8 mouse cellular contexts compared by ENCODE assay signal in genomic region chr1:37539968-37540809, GRCm38 (mm10). TPM values are rescaled to one million over a fixed set of nuclear protein-coding genes. Genes with fewer than 3 reads are reported as not detected.
DNase-seq lines count a peak whose midpoint lies in the region; ATAC-seq and TF ChIP-seq lines count a peak whose summit lies in the region.

No protein-coding gene starts in this region.

- H3K27me3 ChIP-seq in kidney, embryonic 15.5 days, result peaks cover 18% of the 10 kb centered on the region
- H3K27me3 ChIP-seq in ES-Bruce4 (ENCODE audit: control insufficient read depth, insufficient read depth, low read length, poor library complexity, severe bottlenecking), result no peaks in the 10 kb centered on the region; the same call in 1 of the 2 replicates
- H3K27me3 ChIP-seq in hindbrain, embryonic 13.5 days, result peaks cover 23% of the 10 kb centered on the region
- peaks cover 43% of the 10 kb centered on the region for H3K27me3 ChIP-seq in midbrain, embryonic 10.5 days (ENCODE audit: low read depth, poor library complexity, severe bottlenecking)

- peak; percentile 73 for ATAC-seq in kidney, embryonic 15.5 days (replicated peaks; ENCODE audit: low FRiP score)
- peak; percentile 84 for ATAC-seq in hindbrain, embryonic 13.5 days (ENCODE audit: low FRiP score)

- H3K4me2 ChIP-seq in kidney, embryonic 15.5 days, result peak overlapping the region; percentile 98
- peak overlapping the region; percentile 89 for H3K4me2 ChIP-seq in hindbrain, embryonic 13.5 days

- no peak for DNase-seq in kidney, adult 9 months
- DNase-seq in midbrain, embryonic 10.5 days (ENCODE audit: low spot score), result no peak
- DNase-seq in layer of hippocampus, adult 11-12 months (ENCODE audit: low spot score), result no peak
- no peak for DNase-seq in urinary bladder, postnatal 25 days (ENCODE audit: low spot score)

- H3K9me3 ChIP-seq in kidney, embryonic 15.5 days (replicated peaks), result no peaks in the 10 kb centered on the region
- no peaks in the 10 kb centered on the region for H3K9me3 ChIP-seq in ES-Bruce4 (replicated peaks; ENCODE audit: control insufficient read depth, insufficient read depth, low read length, poor library complexity, severe bottlenecking)
- H3K9me3 ChIP-seq in hindbrain, embryonic 13.5 days, result no peaks in the 10 kb centered on the region
- H3K9me3 ChIP-seq in midbrain, embryonic 10.5 days (replicated peaks), result no peaks in the 10 kb centered on the region

- no peak for TF ChIP-seq POLR2A in ES-Bruce4 (IDR thresholded peaks at IDR 0.05; ENCODE audit: insufficient read depth, low read length)
- no peak for TF ChIP-seq POLR2A in bone marrow macrophage, adult 2 months (IDR thresholded peaks at IDR 0.05; ENCODE audit: borderline replicate concordance, low read depth, low read length)

- H3K36me3 ChIP-seq in kidney, embryonic 15.5 days, result no peaks in the 10 kb centered on the region
- no peaks in the 10 kb centered on the region for H3K36me3 ChIP-seq in ES-Bruce4 (ENCODE audit: control insufficient read depth, insufficient read depth, low read length, poor library complexity, severe bottlenecking)
- peaks cover 6% of the 10 kb centered on the region; the same call in 1 of the 2 replicates for H3K36me3 ChIP-seq in hindbrain, embryonic 13.5 days
- H3K36me3 ChIP-seq in midbrain, embryonic 10.5 days, result no peaks in the 10 kb centered on the region

- H3K4me3 ChIP-seq in kidney, embryonic 15.5 days (replicated peaks), result peak overlapping the region; percentile 80
- peak overlapping the region; percentile 90 for H3K4me3 ChIP-seq in ES-Bruce4 (ENCODE audit: low read depth, low read length)
- H3K4me3 ChIP-seq in bone marrow macrophage, adult 2 months (ENCODE audit: insufficient read depth, low read length), result peak overlapping the region; percentile 85
- peak overlapping the region; percentile 72 for H3K4me3 ChIP-seq in hindbrain, embryonic 13.5 days
- H3K4me3 ChIP-seq in midbrain, embryonic 10.5 days, result peak overlapping the region; percentile 84

- no peak for TF ChIP-seq CTCF in ES-Bruce4 (IDR thresholded peaks at IDR 0.05; ENCODE audit: low read depth, low read length)
- no peak for TF ChIP-seq CTCF in bone marrow macrophage, adult 2 months (IDR thresholded peaks at IDR 0.05; ENCODE audit: low read depth, low read length)

- 0 out of 2 replicates have a peak overlapping the region, but pooled peaks have one; percentile 50 for H3K27ac ChIP-seq in kidney, embryonic 15.5 days
- no peak overlapping the region for H3K27ac ChIP-seq in ES-Bruce4 (ENCODE audit: insufficient read depth, low read length)
- H3K27ac ChIP-seq in bone marrow macrophage, adult 2 months (ENCODE audit: insufficient read depth, low read depth, low read length), result no peak overlapping the region
- H3K27ac ChIP-seq in hindbrain, embryonic 13.5 days, result peak overlapping the region; percentile 83
- H3K27ac ChIP-seq in midbrain, embryonic 10.5 days (replicated peaks), result peak overlapping the region; percentile 86

- 3% methylated on average over 47 of the region's 47 CpGs for WGBS in kidney, embryonic 15.5 days
- WGBS in hindbrain, embryonic 13.5 days, result 3% methylated on average over 46 of the region's 47 CpGs
- WGBS in midbrain, embryonic 10.5 days, result 4% methylated on average over 47 of the region's 47 CpGs

- no peak for TF ChIP-seq EP300 in ES-Bruce4 (IDR thresholded peaks at IDR 0.05; ENCODE audit: insufficient read depth, low read depth, low read length)

- peak overlapping the region; percentile 75 for H3K9ac ChIP-seq in kidney, embryonic 15.5 days
- H3K9ac ChIP-seq in ES-Bruce4 (ENCODE audit: low read depth, poor library complexity, severe bottlenecking), result peak overlapping the region; percentile 96
- H3K9ac ChIP-seq in hindbrain, embryonic 13.5 days, result peak overlapping the region; percentile 82

- H3K4me1 ChIP-seq in kidney, embryonic 15.5 days, result peaks cover 23% of the 10 kb centered on the region
- H3K4me1 ChIP-seq in ES-Bruce4 (ENCODE audit: control insufficient read depth, insufficient read depth, low read length), result no peaks in the 10 kb centered on the region
- H3K4me1 ChIP-seq in bone marrow macrophage, adult 2 months (ENCODE audit: control insufficient read depth, insufficient read depth, low read length), result peaks cover 2% of the 10 kb centered on the region; the same call in 1 of the 2 replicates
- H3K4me1 ChIP-seq in hindbrain, embryonic 13.5 days (replicated peaks), result peaks cover 13% of the 10 kb centered on the region; the same call in 1 of the 2 replicates
- H3K4me1 ChIP-seq in midbrain, embryonic 10.5 days, result peaks cover 11% of the 10 kb centered on the region

RNA-seq across cellular contexts. Expression of gene Mgat4a, which starts 0.6 kb away (rescaled TPM):
- 5.9 and 6.0 TPM in 2 replicates for polyA plus RNA-seq in kidney, embryonic 15.5 days (2015; fragmentation: Nextera tagmentation; extraction: Ambion mirVana)
- polyA plus RNA-seq in ES-Bruce4 (2011; ENCODE audit: insufficient read depth, insufficient read length, low read depth, missing spikeins), result 6.4 and 9.2 TPM in 2 replicates
- 20.0 and 24.9 TPM in 2 replicates for polyA plus RNA-seq in bone marrow macrophage, adult 2 months (2012; ENCODE audit: insufficient read depth, insufficient read length, missing spikeins)
- 6.7 and 8.0 TPM in 2 replicates for polyA plus RNA-seq in hindbrain, embryonic 13.5 days (2015; fragmentation: Nextera tagmentation; extraction: Ambion mirVana)
- polyA plus RNA-seq in midbrain, embryonic 10.5 days (2016; fragmentation: Nextera tagmentation; extraction: Ambion mirVana), result 1.3 and 1.5 TPM in 2 replicates

Comparison
In these comparisons a context has a peak if more than half of its experiments do, and no peak if none do; other contexts are left out.
1. H3K27ac ChIP-seq: peak in kidney, embryonic 15.5 days (single experiment), hindbrain, embryonic 13.5 days (single experiment) and midbrain, embryonic 10.5 days (single experiment); none in ES-Bruce4 (single experiment) and bone marrow macrophage, adult 2 months (single experiment).
2. Peak in every context shown above with its lines, with median percentiles within 50 percentile points of each other: H3K4me3 ChIP-seq and H3K9ac ChIP-seq.